Mouse (Mus musculus) MEL (cell line): ENCODE results near the gene Tbc1d5. TPM values are rescaled to one million over a fixed set of nuclear protein-coding genes. Genes with fewer than 3 reads are reported as not detected.

Experiments used
- DNase-seq: peaks from one replicate; pipeline ENCODE4 v3.0.0; 2011; ENCODE audit warnings: low read depth, low spot score
- H3K27ac ChIP-seq: 2 replicates; pipeline ENCODE4 v1.5.1; 2012; ENCODE audit warnings: low read depth, mild to moderate bottlenecking, control low read depth, low read length, moderate library complexity; ENCODE audit not compliant: control insufficient read depth
- H3K27me3 ChIP-seq, 2 experiments: fragments of 150-350 bp in 1 of 2; sonication (generic) in 1 of 2; 2 replicates each; pipeline ENCODE4 v1.6.1; 2012; ENCODE audit warnings: low read length in 2 of 2, mild to moderate bottlenecking in 2 of 2, improper control_type of control experiment in 1 of 2, moderate library complexity in 1 of 2; ENCODE audit not compliant: insufficient read depth in 2 of 2, control insufficient read depth in 1 of 2
- H3K36me3 ChIP-seq, 2 experiments: 2 replicates each; pipeline ENCODE4 v1.6.1; 2012 to 2014; ENCODE audit warnings: low read length in 2 of 2, improper control_type of control experiment in 1 of 2, inconsistent platforms in 1 of 2, mild to moderate bottlenecking in 1 of 2; ENCODE audit not compliant: insufficient read depth in 2 of 2, control insufficient read depth in 1 of 2
- H3K4me1 ChIP-seq, 2 experiments: fragments of 150-350 bp in 1 of 2; sonication (generic) in 1 of 2; 2 replicates each; pipeline ENCODE4 v1.6.1; 2012; ENCODE audit warnings: low read length in 2 of 2, improper control_type of control experiment in 1 of 2, mild to moderate bottlenecking in 1 of 2; ENCODE audit not compliant: insufficient read depth in 2 of 2, control insufficient read depth in 1 of 2
- H3K4me3 ChIP-seq, 2 experiments: fragments of 150-350 bp in 1 of 2; sonication (generic) in 1 of 2; 2 replicates each; pipeline ENCODE4 v1.5.1; 2012; ENCODE audit warnings: low read depth in 2 of 2, low read length in 2 of 2, mild to moderate bottlenecking in 2 of 2, moderate library complexity in 2 of 2, control low read depth in 1 of 2, improper control_type of control experiment in 1 of 2; ENCODE audit not compliant: control insufficient read depth in 1 of 2, insufficient read depth in 1 of 2
- H3K79me2 ChIP-seq: 2 replicates; pipeline ENCODE4 v1.6.1; 2012; ENCODE audit warnings: mild to moderate bottlenecking, low read length, moderate library complexity; ENCODE audit not compliant: control insufficient read depth, poor library complexity, insufficient read depth
- H3K9ac ChIP-seq: 2 replicates; pipeline ENCODE4 v1.6.1; 2012; ENCODE audit warnings: low read depth, mild to moderate bottlenecking, control low read depth, low read length, moderate library complexity; ENCODE audit not compliant: control insufficient read depth, poor library complexity, severe bottlenecking
- H3K9me3 ChIP-seq: fragments of 150-350 bp; sonication (generic); replicated peaks from 2 replicates; pipeline ENCODE4 v1.6.1; 2012; ENCODE audit warnings: mild to moderate bottlenecking, low read length, improper control_type of control experiment, moderate library complexity; ENCODE audit not compliant: insufficient read depth
- CHD1 ChIP-seq: IDR thresholded peaks from 2 replicates; pipeline ENCODE4 v1.6.1; 2012; ENCODE audit warnings: low read depth, mild to moderate bottlenecking, inconsistent platforms, low read length, improper control_type of control experiment
- CHD2 ChIP-seq: IDR thresholded peaks from 2 replicates; pipeline ENCODE4 v1.6.1; 2011; ENCODE audit warnings: low read length, improper control_type of control experiment
- CTCF ChIP-seq, 3 experiments: IDR thresholded peaks in 2 of 3; conservative IDR thresholded peaks in 1 of 3; 2 replicates each; pipeline ENCODE4 v1.5.1; 2011 to 2012; ENCODE audit warnings: low read length in 3 of 3, low read depth in 2 of 3, mild to moderate bottlenecking in 2 of 3, improper control_type of control experiment in 1 of 3, inconsistent platforms in 1 of 3, mixed read lengths in 1 of 3, moderate library complexity in 1 of 3; ENCODE audit not compliant: control insufficient read depth in 1 of 3, insufficient read depth in 1 of 3, poor library complexity in 1 of 3, severe bottlenecking in 1 of 3
- ELF1 ChIP-seq: IDR thresholded peaks from 2 replicates; pipeline ENCODE4 v1.6.1; 2014; ENCODE audit warnings: low read depth, mild to moderate bottlenecking, inconsistent platforms, low read length, improper control_type of control experiment, moderate library complexity
- ETS1 ChIP-seq: IDR thresholded peaks from 2 replicates; pipeline ENCODE4 v1.6.1; 2012; ENCODE audit warnings: low read depth, mild to moderate bottlenecking, inconsistent platforms, low read length, improper control_type of control experiment, moderate library complexity
- MEF2A ChIP-seq: IDR thresholded peaks from 2 replicates; pipeline ENCODE4 v1.6.1; 2014; ENCODE audit warnings: low read depth, mild to moderate bottlenecking, inconsistent platforms, low read length, improper control_type of control experiment; ENCODE audit not compliant: poor library complexity, insufficient replicate concordance, severe bottlenecking; ENCODE audit errors: extremely low read depth
- MXI1 ChIP-seq: IDR thresholded peaks from 2 replicates; pipeline ENCODE4 v1.6.1; 2011; ENCODE audit warnings: mild to moderate bottlenecking, low read depth, low read length, improper control_type of control experiment
- MYC ChIP-seq: IDR thresholded peaks from 2 replicates; pipeline ENCODE4 v1.6.1; 2011; ENCODE audit warnings: low read depth, mild to moderate bottlenecking, low read length, improper control_type of control experiment, moderate library complexity
- NRF1 ChIP-seq: IDR thresholded peaks from 2 replicates; pipeline ENCODE4 v1.6.1; 2014; ENCODE audit warnings: low read depth, mild to moderate bottlenecking, inconsistent platforms, low read length, improper control_type of control experiment, moderate library complexity; ENCODE audit not compliant: poor library complexity, insufficient read depth, severe bottlenecking
- POLR2AphosphoS5 ChIP-seq: IDR thresholded peaks from 2 replicates; pipeline ENCODE4 v1.6.1; 2012; ENCODE audit warnings: low read depth, borderline replicate concordance, mild to moderate bottlenecking, inconsistent platforms, low read length, moderate library complexity, mixed read lengths
- SIN3A ChIP-seq: IDR thresholded peaks from 2 replicates; pipeline ENCODE4 v1.6.1; 2012; ENCODE audit warnings: low read length, improper control_type of control experiment, inconsistent platforms
- TBP ChIP-seq: IDR thresholded peaks from 2 replicates; pipeline ENCODE4 v1.8.0; 2011; ENCODE audit warnings: low read depth, low read length, improper control_type of control experiment
- TCF12 ChIP-seq: IDR thresholded peaks from 2 replicates; pipeline ENCODE4 v1.6.1; 2014; ENCODE audit warnings: low read depth, mild to moderate bottlenecking, inconsistent platforms, low read length, improper control_type of control experiment, moderate library complexity
- UBTF ChIP-seq: IDR thresholded peaks from 2 replicates; pipeline ENCODE4 v1.6.1; 2012; ENCODE audit warnings: low read depth, mild to moderate bottlenecking, inconsistent platforms, low read length, improper control_type of control experiment, moderate library complexity, borderline replicate concordance; ENCODE audit not compliant: insufficient read depth
- ZKSCAN1 ChIP-seq: IDR thresholded peaks from 2 replicates; pipeline ENCODE4 v1.6.1; 2012; ENCODE audit warnings: low read depth, mild to moderate bottlenecking, inconsistent platforms, low read length, improper control_type of control experiment, moderate library complexity
- ZMIZ1 ChIP-seq: IDR thresholded peaks from 2 replicates; pipeline ENCODE4 v1.6.1; 2012; ENCODE audit warnings: low read depth, mild to moderate bottlenecking, inconsistent platforms, low read length, improper control_type of control experiment, moderate library complexity
- polyA plus RNA-seq, 2 experiments: library from polyadenylated mRNA; stranded (reverse) in 1 of 2; unstranded in 1 of 2; fragments of >175 nt in 1 of 2; fragments of >200 nt in 1 of 2; gene quantifications; 2 replicates each; pipeline versions ENCODE4 v1.2.1 to v1.2.4; 2012; ENCODE audit warnings: low replicate concordance in 2 of 2, low read depth in 1 of 2; ENCODE audit not compliant: insufficient read length in 2 of 2, insufficient read depth in 1 of 2, missing spikeins in 1 of 2
- total RNA-seq: library from RNA; depleted of rRNA; stranded (reverse); fragments of 300-350 nt; gene quantifications from 2 replicates; pipeline ENCODE4 v1.2.3, GENCODE M21; 2012

Tbc1d5 gene
- total and polyA plus RNA-seq, 3 experiments, result 5.4 to 116 (median 8.2) TPM

GRCm38 (mm10) chr17:51162366-51162765, 16.8 kb downstream of the Tbc1d5 start:
- Histone ChIP-seq H3K27ac (no peak overlapping the region), H3K9me3 (no peaks in the 10 kb centered on the region), H3K9ac (no peak overlapping the region)
- no peak for TF ChIP-seq MEF2A
- no peak for TF ChIP-seq MYC
- no peak for TF ChIP-seq TBP
- TF ChIP-seq ZKSCAN1, result no peak
- TF ChIP-seq TCF12, result no peak
- TF ChIP-seq CHD2, result no peak
- TF ChIP-seq UBTF, result no peak
- no peak for TF ChIP-seq NRF1
- TF ChIP-seq ETS1, result no peak
- TF ChIP-seq MXI1, result no peak
- no peak for TF ChIP-seq ZMIZ1
- TF ChIP-seq CTCF (IDR thresholded peaks at IDR 0.05 in 2 of 3, conservative IDR thresholded peaks at IDR 0.05 in 1 of 3; ENCODE audit: control insufficient read depth in 1 of 3, insufficient read depth in 1 of 3, low read depth in 2 of 3, low read length in 3 of 3, poor library complexity in 1 of 3, severe bottlenecking in 1 of 3), result no peak
- no peak for TF ChIP-seq CHD1
- TF ChIP-seq, all 39 proteins: peak for 0
- DNase-seq, result no peak
- no peaks in the 10 kb centered on the region; a peak in 2 of 4 replicates for H3K36me3 ChIP-seq
- H3K4me3 ChIP-seq, result no peak overlapping the region
- no peaks in the 10 kb centered on the region for H3K27me3 ChIP-seq
- H3K79me2 ChIP-seq, result peaks cover 6% of the 10 kb centered on the region; the same call in 1 of the 2 replicates
- peaks cover 0 to 5% of the 10 kb centered on the region in 2 experiments; a peak in 2 of 4 replicates for H3K4me1 ChIP-seq

GRCm38 (mm10) chr17:51159261-51159660, 19.9 kb downstream of the Tbc1d5 start:
- peaks cover 4 to 5% of the 10 kb centered on the region in 2 experiments; a peak in 2 of 4 replicates for H3K4me1 ChIP-seq
- DNase-seq, result peak; percentile 44
- no peak overlapping the region for H3K4me3 ChIP-seq
- no peaks in the 10 kb centered on the region for H3K27me3 ChIP-seq
- 0 out of 2 replicates have a peak, but pooled peaks have one; percentile 25 for TF ChIP-seq SIN3A
- no peak for TF ChIP-seq ELF1
- TF ChIP-seq POLR2AphosphoS5, result peak; percentile 36; the same call in 1 of the 2 replicates
- peak; percentile 27; the same call in 1 of the 2 replicates for TF ChIP-seq MXI1
- no peak overlapping the region for H3K27ac ChIP-seq
- no peak overlapping the region for H3K9ac ChIP-seq
- H3K79me2 ChIP-seq, result peaks cover 4% of the 10 kb centered on the region; the same call in 1 of the 2 replicates
- H3K9me3 ChIP-seq, result no peaks in the 10 kb centered on the region
- peaks cover 0 to 2% of the 10 kb centered on the region in 2 experiments; a peak in 2 of 4 replicates for H3K36me3 ChIP-seq
